Mouse (Mus musculus): ENCODE measurements around the gene Cdr2. TPM values are rescaled to one million over a fixed set of nuclear protein-coding genes. Genes with fewer than 3 reads are reported as not detected.
A peak's percentile ranks its signal among the peaks of the same experiment; 100 is the strongest.
"Not testable (repeated sequence)": the region's sequence is repeated elsewhere in the genome, so short reads cannot be mapped to it uniquely, and the experiment has no call there.

The Cdr2 gene
- polyA plus RNA-seq (2016; fragmentation: Nextera tagmentation; extraction: Ambion mirVana), result 16.1 and 17.8 TPM in 2 replicates

GRCm38 (mm10) chr7:120982200-120982841 lies at the start of gene Cdr2, which contains the start of gene Mfsd13b:
Cdr2 (minus strand) TSS chr7:120982312.
Mfsd13b (plus strand) TSS chr7:120982509.
- H3K4me2 ChIP-seq, result peak within 1 kb of the TSS; percentile 84
- H3K27me3 ChIP-seq (replicated peaks), result no peaks in the 10 kb centered on the region
- under 1% methylated on average over 46 of the region's 46 CpGs for WGBS
- H3K9me3 ChIP-seq (replicated peaks), result no peaks in the 10 kb centered on the region
- ATAC-seq (ENCODE audit: insufficient number of reproducible peaks, low FRiP score), result peak; percentile 96
- peaks cover 15% of the 10 kb centered on the region for H3K4me1 ChIP-seq (replicated peaks)
- H3K27ac ChIP-seq (ENCODE audit: poor library complexity, severe bottlenecking), result peak within 1 kb of the TSS; percentile 81
- no peaks in the 10 kb centered on the region for H3K36me3 ChIP-seq
- peak within 1 kb of the TSS; percentile 80 for H3K4me3 ChIP-seq
- H3K9ac ChIP-seq, result peak within 1 kb of the TSS; percentile 88

DNA sequence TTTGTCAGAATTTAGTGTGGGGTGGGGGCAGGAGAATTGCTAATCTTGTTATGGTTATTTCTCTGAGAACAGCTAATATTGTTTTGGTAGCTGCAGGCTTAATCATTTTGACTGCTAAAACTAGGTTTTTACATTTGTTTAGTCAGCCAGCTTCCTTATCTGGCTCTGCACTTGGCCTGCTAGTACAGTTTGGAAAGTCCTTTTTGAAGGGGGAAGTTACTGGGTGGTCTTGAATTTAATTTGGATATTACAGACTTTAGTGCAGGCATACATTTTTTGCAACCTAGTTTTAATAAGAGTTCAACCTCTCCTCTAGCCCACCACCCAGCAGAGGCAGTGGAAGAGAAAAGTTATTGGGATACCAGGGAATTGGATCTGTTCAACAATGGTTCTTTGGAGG lies 47.8 kb upstream of the Cdr2 start:
- not testable (repeated sequence) for ATAC-seq (ENCODE audit: insufficient number of reproducible peaks, low FRiP score); H3K4me3 ChIP-seq; H3K27ac ChIP-seq (ENCODE audit: poor library complexity, severe bottlenecking); H3K9ac ChIP-seq; H3K9me3 ChIP-seq (replicated peaks); H3K4me1 ChIP-seq (replicated peaks); H3K4me2 ChIP-seq; H3K36me3 ChIP-seq
- H3K27me3 ChIP-seq (replicated peaks), result peaks cover 23% of the 10 kb centered on the region

DNA sequence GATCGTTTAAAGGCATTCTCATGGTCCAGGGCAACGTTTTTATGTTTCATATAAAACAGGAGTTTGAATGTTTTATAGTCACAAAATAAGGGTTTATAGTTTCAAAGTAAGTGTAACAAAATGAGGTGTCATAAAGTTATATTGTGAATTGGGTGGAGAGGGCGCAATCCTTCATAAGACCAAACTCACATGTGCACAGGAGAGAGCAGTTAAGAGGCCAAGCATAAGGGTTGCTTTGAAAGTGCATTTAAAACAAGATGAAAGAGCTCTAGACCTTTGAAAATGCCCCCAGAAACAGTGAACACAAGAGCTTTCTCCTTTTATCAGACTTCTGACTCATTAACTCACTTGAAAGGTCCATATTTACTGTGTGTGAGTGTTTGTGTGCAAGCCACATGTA lies 44.2 kb upstream of the Cdr2 start:
- WGBS, result 65% methylated on average over 3 of the region's 3 CpGs
- H3K4me2 ChIP-seq, result no peak overlapping the region
- no peak overlapping the region for H3K9ac ChIP-seq
- no peaks in the 10 kb centered on the region for H3K9me3 ChIP-seq (replicated peaks)
- H3K4me3 ChIP-seq, result no peak overlapping the region
- no peaks in the 10 kb centered on the region for H3K36me3 ChIP-seq
- no peaks in the 10 kb centered on the region for H3K4me1 ChIP-seq (replicated peaks)
- no peak overlapping the region for H3K27ac ChIP-seq (ENCODE audit: poor library complexity, severe bottlenecking)
- peaks cover 9% of the 10 kb centered on the region for H3K27me3 ChIP-seq (replicated peaks)
- no peak for ATAC-seq (ENCODE audit: insufficient number of reproducible peaks, low FRiP score)

DNA sequence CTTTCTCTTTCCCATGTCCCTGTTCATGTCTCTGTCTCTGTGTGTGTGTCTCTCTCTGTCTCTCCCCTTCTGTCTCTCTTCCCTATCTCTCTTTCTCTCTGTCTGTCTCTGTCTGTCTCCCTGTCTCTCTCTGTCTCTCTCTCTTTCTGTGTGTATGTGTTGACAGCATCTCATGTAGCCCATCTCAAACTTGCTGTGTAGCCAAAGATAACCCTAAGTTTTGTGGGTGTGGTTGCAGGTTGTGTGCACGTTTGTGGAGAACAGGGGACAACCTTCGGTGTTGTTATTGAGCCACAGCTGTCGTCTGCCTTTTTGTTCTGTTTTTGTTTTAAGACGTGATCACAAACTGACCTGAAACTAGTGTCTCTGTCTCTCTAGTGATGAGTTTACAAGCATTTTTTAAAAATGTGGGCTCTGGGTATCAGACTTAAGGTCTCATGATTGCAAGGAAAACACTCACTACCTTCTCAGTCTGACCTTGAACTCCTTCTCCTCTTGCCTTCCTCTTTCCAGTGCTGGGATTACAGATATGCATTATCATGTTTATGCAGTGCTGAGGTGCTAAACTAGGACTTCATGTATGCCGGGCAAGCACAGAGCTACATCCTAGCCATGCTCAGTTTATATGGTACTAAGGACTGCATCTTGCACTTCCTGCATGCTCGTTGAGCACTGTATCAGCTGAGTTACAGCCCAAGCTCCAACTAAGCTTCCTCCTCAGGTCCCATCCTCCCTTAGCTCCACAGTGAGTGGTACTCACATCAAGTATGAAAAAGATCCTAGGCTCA lies 43.3 kb upstream of the Cdr2 start:
- H3K4me3 ChIP-seq, result no peak overlapping the region
- H3K4me2 ChIP-seq, result no peak overlapping the region
- ATAC-seq (ENCODE audit: insufficient number of reproducible peaks, low FRiP score), result no peak
- H3K4me1 ChIP-seq (replicated peaks), result no peaks in the 10 kb centered on the region
- H3K9me3 ChIP-seq (replicated peaks), result no peaks in the 10 kb centered on the region
- H3K27ac ChIP-seq (ENCODE audit: poor library complexity, severe bottlenecking), result no peak overlapping the region
- peaks cover 4% of the 10 kb centered on the region for H3K27me3 ChIP-seq (replicated peaks)
- H3K36me3 ChIP-seq, result no peaks in the 10 kb centered on the region
- 55% methylated on average over 6 of the region's 6 CpGs for WGBS
- H3K9ac ChIP-seq, result no peak overlapping the region

- WGBS, result 32% methylated on average over 8 of the region's 8 CpGs
Observed at GRCm38 (mm10) chr7:121020277-121020676, 38.2 kb upstream of the Cdr2 start.

GRCm38 (mm10) chr7:121018778-121019177 lies 36.7 kb upstream of the Cdr2 start:
- no peak overlapping the region for H3K4me3 ChIP-seq
- ATAC-seq (ENCODE audit: insufficient number of reproducible peaks, low FRiP score), result no peak
- H3K4me1 ChIP-seq (replicated peaks), result no peaks in the 10 kb centered on the region
- H3K9me3 ChIP-seq (replicated peaks), result no peaks in the 10 kb centered on the region
- no peaks in the 10 kb centered on the region for H3K36me3 ChIP-seq
- WGBS, result 76% methylated on average over 3 of the region's 3 CpGs
- no peak overlapping the region for H3K4me2 ChIP-seq
- H3K27me3 ChIP-seq (replicated peaks), result no peaks in the 10 kb centered on the region; the same call in 1 of the 2 replicates
- H3K9ac ChIP-seq, result no peak overlapping the region
- H3K27ac ChIP-seq (ENCODE audit: poor library complexity, severe bottlenecking), result no peak overlapping the region

More at GRCm38 (mm10) chr7:121020277-121020676, 38.2 kb upstream of the Cdr2 start:
- Histone ChIP-seq H3K9me3 (replicated peaks) (no peaks in the 10 kb centered on the region), H3K4me2 (no peak overlapping the region), H3K36me3 (no peaks in the 10 kb centered on the region), H3K9ac (no peak overlapping the region), H3K27me3 (replicated peaks) (no peaks in the 10 kb centered on the region; the same call in 1 of the 2 replicates), H3K27ac (ENCODE audit: poor library complexity, severe bottlenecking) (no peak overlapping the region), H3K4me3 (no peak overlapping the region), H3K4me1 (replicated peaks) (no peaks in the 10 kb centered on the region)
- ATAC-seq (ENCODE audit: insufficient number of reproducible peaks, low FRiP score), result no peak

DNA sequence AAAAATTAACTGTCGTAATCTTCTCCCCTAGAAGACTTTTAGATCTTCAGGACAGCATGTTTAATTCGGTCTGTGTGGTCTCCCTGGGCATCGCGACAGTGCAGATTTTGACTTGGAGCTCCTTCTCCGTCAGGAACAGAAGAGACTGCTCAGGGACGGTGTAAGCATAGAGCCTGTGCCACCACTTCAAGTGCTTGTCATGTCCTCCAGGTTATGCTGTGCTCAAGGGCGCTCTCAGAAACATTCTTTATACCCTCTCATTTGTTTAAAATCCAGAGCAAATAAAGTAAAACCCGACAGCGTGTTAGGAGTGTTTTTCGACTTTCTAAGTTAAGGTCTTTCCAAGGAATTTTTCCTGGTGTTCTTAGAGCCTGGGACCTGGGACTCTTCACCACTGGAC lies 32.4 kb upstream of the Cdr2 start:
- H3K36me3 ChIP-seq, result no peaks in the 10 kb centered on the region
- H3K9me3 ChIP-seq (replicated peaks), result no peaks in the 10 kb centered on the region
- 77% methylated on average over 10 of the region's 10 CpGs for WGBS
- no peaks in the 10 kb centered on the region for H3K4me1 ChIP-seq (replicated peaks)
- no peak overlapping the region for H3K4me2 ChIP-seq
- H3K4me3 ChIP-seq, result no peak overlapping the region
- no peak overlapping the region for H3K9ac ChIP-seq
- H3K27ac ChIP-seq (ENCODE audit: poor library complexity, severe bottlenecking), result no peak overlapping the region
- no peak for ATAC-seq (ENCODE audit: insufficient number of reproducible peaks, low FRiP score)
- H3K27me3 ChIP-seq (replicated peaks), result peaks cover 11% of the 10 kb centered on the region; the same call in 1 of the 2 replicates

- H3K27me3 ChIP-seq (replicated peaks), result peaks cover 11% of the 10 kb centered on the region; the same call in 1 of the 2 replicates
- no peak overlapping the region for H3K27ac ChIP-seq (ENCODE audit: poor library complexity, severe bottlenecking)
- H3K4me1 ChIP-seq (replicated peaks), result no peaks in the 10 kb centered on the region
- H3K9ac ChIP-seq, result no peak overlapping the region
- no peak for ATAC-seq (ENCODE audit: insufficient number of reproducible peaks, low FRiP score)
- 76% methylated on average over 10 of the region's 10 CpGs for WGBS
- no peaks in the 10 kb centered on the region for H3K9me3 ChIP-seq (replicated peaks)
- H3K4me2 ChIP-seq, result no peak overlapping the region
- no peaks in the 10 kb centered on the region for H3K36me3 ChIP-seq
- no peak overlapping the region for H3K4me3 ChIP-seq
Observed at GRCm38 (mm10) chr7:121011794-121012689, 29.9 kb upstream of the Cdr2 start.

DNA sequence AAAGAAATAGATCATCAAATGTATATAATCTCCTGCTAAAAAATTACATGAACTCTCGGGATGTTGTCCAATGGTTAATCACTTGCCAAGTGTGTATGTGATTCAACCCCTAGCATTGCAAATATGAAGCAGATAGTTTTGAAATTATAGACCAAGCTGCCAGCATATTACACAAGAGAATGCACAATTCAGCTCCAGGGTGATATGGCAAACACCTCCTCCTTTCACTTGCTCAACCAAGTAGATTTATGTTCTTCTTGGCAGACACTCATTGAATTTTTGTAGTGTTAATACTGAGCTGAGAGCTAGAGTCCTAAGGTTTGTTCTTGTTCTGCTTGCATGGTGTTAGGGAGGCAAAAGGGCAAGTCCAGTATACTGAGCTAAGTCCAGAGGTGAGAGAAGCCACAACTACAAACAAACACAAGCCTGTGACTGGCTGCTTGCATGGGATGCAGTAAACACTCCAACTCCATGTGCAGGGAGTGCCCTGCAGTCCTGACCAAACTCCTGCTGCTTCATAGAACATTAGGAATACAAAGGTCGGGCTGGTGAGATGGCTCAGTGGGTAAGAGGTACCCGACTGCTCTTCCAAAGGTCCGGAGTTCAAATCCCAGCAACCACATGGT lies 21.8 kb upstream of the Cdr2 start:
- WGBS, result 70% methylated on average over 4 of the region's 4 CpGs
- Histone ChIP-seq H3K27me3 (replicated peaks) (no peaks in the 10 kb centered on the region), H3K4me2 (no peak overlapping the region), H3K4me3 (no peak overlapping the region), H3K9ac (no peak overlapping the region), H3K27ac (ENCODE audit: poor library complexity, severe bottlenecking) (no peak overlapping the region), H3K4me1 (replicated peaks) (no peaks in the 10 kb centered on the region), H3K36me3 (no peaks in the 10 kb centered on the region), H3K9me3 (replicated peaks) (no peaks in the 10 kb centered on the region)
- no peak for ATAC-seq (ENCODE audit: insufficient number of reproducible peaks, low FRiP score)

- H3K4me3 ChIP-seq, result no peak overlapping the region
- 80% methylated on average over 5 of the region's 5 CpGs for WGBS
- H3K9me3 ChIP-seq (replicated peaks), result no peaks in the 10 kb centered on the region
Observed at GRCm38 (mm10) chr7:121002407-121002928, 20.4 kb upstream of the Cdr2 start.

More at GRCm38 (mm10) chr7:121002407-121002928, 20.4 kb upstream of the Cdr2 start:
- H3K36me3 ChIP-seq, result no peaks in the 10 kb centered on the region
- no peak for ATAC-seq (ENCODE audit: insufficient number of reproducible peaks, low FRiP score)
- no peak overlapping the region for H3K9ac ChIP-seq
- no peaks in the 10 kb centered on the region for H3K4me1 ChIP-seq (replicated peaks)
- H3K27me3 ChIP-seq (replicated peaks), result no peaks in the 10 kb centered on the region
- no peak overlapping the region for H3K27ac ChIP-seq (ENCODE audit: poor library complexity, severe bottlenecking)
- H3K4me2 ChIP-seq, result no peak overlapping the region
